Mouse (Mus musculus) ovary, adult 10 weeks (tissue): ENCODE results near the gene Gdi1. TPM values are rescaled to one million over a fixed set of nuclear protein-coding genes. Genes with fewer than 3 reads are reported as not detected.

ENCODE experiments used
- polyA plus RNA-seq: library from polyadenylated mRNA; stranded (reverse); fragments of 350-450 nt; fragmentation: Illumina TruSeq; extraction: RNeasy Lipid Tissue Mini Kit (QIAGEN cat#74804); gene quantifications from one replicate; pipeline ENCODE4 v1.2.3, GENCODE M21; 2014

Gdi1 gene
- polyA plus RNA-seq: 102 TPM

GRCm38 (mm10) chrX:74304867-74305700 lies at the start of gene Gdi1:
Gene Gdi1 (plus strand): TSS chrX:74304998.

GRCm38 (mm10) chrX:74270062-74270901 lies 34.5 kb upstream of the Gdi1 start, which contains the start of gene Rpl10:
Gene Rpl10 (plus strand): TSS chrX:74270812.

GRCm38 (mm10) chrX:74281732-74282394 lies 22.9 kb upstream of the Gdi1 start, which contains the start of the genes Taz and Dnase1l1:
Gene Taz (plus strand): TSS chrX:74281912.
Gene Dnase1l1 (minus strand): TSS chrX:74282337.

GRCm38 (mm10) chrX:74296538-74297448 lies 8.0 kb upstream of the Gdi1 start, which contains the start of gene Atp6ap1:
Gene Atp6ap1 (plus strand): TSS chrX:74297097.

GRCm38 (mm10) chrX:74312540-74313464 lies 8.0 kb downstream of the Gdi1 start, which contains the start of gene Fam50a:
Gene Fam50a (plus strand): TSS chrX:74313033.

GRCm38 (mm10) chrX:74328725-74329161 lies 23.9 kb downstream of the Gdi1 start, which contains the start of gene Plxna3:
Gene Plxna3 (plus strand): TSS chrX:74329066.

GRCm38 (mm10) chrX:74353467-74353770 lies 48.6 kb downstream of the Gdi1 start, which contains the start of gene Lage3:
Gene Lage3 (minus strand): TSS chrX:74353618.

Other genes with a start within 250 kb of the Gdi1 start
- not detected for gene Opn1mw, start 177.5 kb upstream of the Gdi1 start, polyA plus RNA-seq
- 39.6 TPM for gene Mecp2, start 169.6 kb upstream of the Gdi1 start, polyA plus RNA-seq
- not detected for gene Tex28, start 137.2 kb upstream of the Gdi1 start, polyA plus RNA-seq
- gene Tktl1, start 127.7 kb upstream of the Gdi1 start, polyA plus RNA-seq: 0.17 TPM
- 89.3 TPM for gene Flna, start 55.2 kb upstream of the Gdi1 start, polyA plus RNA-seq
- 140 TPM for gene Emd, start 50.3 kb upstream of the Gdi1 start, polyA plus RNA-seq
- 1,805 TPM for gene Rpl10, start 34.2 kb upstream of the Gdi1 start, polyA plus RNA-seq
- 21.2 TPM for gene Taz, start 23.1 kb upstream of the Gdi1 start, polyA plus RNA-seq
- 14.7 TPM for gene Dnase1l1, start 22.7 kb upstream of the Gdi1 start, polyA plus RNA-seq
- gene Atp6ap1, start 7.9 kb upstream of the Gdi1 start, polyA plus RNA-seq: 172 TPM
- 17.0 TPM for gene Fam50a, start 8.0 kb downstream of the Gdi1 start, polyA plus RNA-seq
- 1.8 TPM for gene Plxna3, start 24.1 kb downstream of the Gdi1 start, polyA plus RNA-seq
- gene Lage3, start 48.6 kb downstream of the Gdi1 start, polyA plus RNA-seq: 13.9 TPM
- gene Ubl4a, start 68.2 kb downstream of the Gdi1 start, polyA plus RNA-seq: 44.0 TPM
- 11.3 TPM for gene Slc10a3, start 68.4 kb downstream of the Gdi1 start, polyA plus RNA-seq
- 9.9 TPM for gene Fam3a, start 88.3 kb downstream of the Gdi1 start, polyA plus RNA-seq
- gene Ikbkg, start 88.3 kb downstream of the Gdi1 start, polyA plus RNA-seq: 40.7 TPM
- gene G6pdx, start 124.2 kb downstream of the Gdi1 start, polyA plus RNA-seq: 19.3 TPM
- not detected for gene Gm6880, start 176.4 kb downstream of the Gdi1 start, polyA plus RNA-seq